Mouse (Mus musculus) cerebellum, adult 9-10 months (tissue): Measurements from ENCODE around the gene Akap9.
A peak's percentile ranks its signal among the peaks of the same experiment; 100 is the strongest.
"Not testable (repeated sequence)": the region's sequence is repeated elsewhere in the genome, so short reads cannot be mapped to it uniquely, and the experiment has no call there.

Source experiments
- DNase-seq: peaks from one replicate; pipeline ENCODE4 v3.0.0; 2022

The Akap9 gene

GRCm38 (mm10) chr5:4040922-4041321 is 113.1 kb downstream of the Akap9 start:
- no peak for DNase-seq

GRCm38 (mm10) chr5:4060313-4060712 is 132.5 kb downstream of the Akap9 start:
- DNase-seq = no peak

DNA sequence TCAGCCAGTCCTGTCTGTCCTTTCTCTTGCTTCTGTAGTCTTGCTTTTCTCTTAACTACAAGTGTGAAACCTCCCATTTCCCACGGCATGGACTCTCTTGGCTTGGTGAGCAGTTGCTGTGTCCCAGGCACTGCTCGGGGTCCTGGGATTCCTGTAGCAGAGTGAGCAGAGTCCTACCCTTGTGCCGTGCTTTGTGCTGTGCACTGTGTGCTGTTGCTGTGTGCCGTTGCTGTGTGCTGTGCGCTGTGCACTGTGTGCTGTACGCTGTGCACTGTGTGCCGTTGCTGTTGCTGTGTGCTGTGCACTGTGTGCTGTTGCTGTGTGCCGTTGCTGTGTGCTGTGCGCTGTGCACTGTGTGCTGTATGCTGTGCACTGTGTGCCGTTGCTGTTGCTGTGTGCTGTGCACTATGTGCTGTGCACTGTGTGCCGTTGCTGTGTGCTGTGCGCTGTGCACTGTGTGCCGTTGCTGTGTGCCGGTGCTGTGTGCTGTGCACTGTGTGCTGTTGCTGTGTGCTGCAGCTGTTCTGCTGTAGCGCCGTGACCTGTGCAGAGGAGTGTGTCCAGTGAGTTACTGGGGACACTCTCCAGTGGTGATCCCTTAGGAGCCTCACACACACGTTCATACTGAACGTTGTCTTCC is 138.7 kb downstream of the Akap9 start:
- no peak for DNase-seq

DNA sequence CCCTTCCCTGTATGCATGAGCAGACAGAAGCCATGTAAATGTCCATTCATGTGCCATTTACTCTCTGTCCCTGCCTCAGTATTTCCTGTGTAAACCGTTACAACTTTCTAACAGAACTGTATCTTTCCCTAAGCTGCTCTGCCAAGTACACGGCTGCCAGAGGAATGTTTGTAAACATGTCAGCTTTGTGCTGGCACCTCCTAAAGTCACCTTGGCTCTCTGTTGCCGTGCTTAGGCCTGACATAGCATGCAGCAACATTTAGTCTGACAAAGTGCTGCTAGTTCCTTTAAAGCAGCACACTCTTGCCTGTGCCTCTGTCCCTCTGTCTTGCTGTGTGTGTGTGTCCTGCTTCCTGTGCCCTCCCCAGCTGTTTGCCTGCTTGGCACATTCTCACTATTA is 139.3 kb downstream of the Akap9 start:
- no peak for DNase-seq

DNA sequence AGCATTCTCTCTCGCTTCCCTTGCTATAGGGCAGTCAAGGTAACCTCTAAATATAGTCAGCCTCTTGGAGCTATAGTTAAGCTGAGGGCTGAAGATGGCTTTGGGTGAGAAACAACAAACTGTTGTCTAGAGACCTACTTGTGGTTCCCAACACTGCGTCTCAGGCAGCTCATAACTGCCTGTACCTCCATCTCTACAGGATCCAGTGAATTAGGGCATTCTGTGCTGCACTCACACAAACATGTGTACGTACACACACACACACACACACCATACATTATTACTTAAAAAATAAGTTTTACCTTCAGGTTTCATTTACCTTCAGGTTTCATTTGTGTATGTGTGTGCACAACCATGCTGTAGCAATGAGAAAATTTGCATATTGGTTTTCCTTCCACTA is 151.2 kb downstream of the Akap9 start:
- DNase-seq = no peak

- DNase-seq = no peak
These were observed 153.0 kb downstream of the Akap9 start for GRCm38 (mm10) chr5:4080861-4081260.

GRCm38 (mm10) chr5:4081513-4081912 is 153.7 kb downstream of the Akap9 start:
- no peak for DNase-seq

- no peak for DNase-seq
These were observed 157.1 kb downstream of the Akap9 start for GRCm38 (mm10) chr5:4084948-4085347.

GRCm38 (mm10) chr5:4086309-4086708 is 158.5 kb downstream of the Akap9 start:
- DNase-seq = no peak

DNA sequence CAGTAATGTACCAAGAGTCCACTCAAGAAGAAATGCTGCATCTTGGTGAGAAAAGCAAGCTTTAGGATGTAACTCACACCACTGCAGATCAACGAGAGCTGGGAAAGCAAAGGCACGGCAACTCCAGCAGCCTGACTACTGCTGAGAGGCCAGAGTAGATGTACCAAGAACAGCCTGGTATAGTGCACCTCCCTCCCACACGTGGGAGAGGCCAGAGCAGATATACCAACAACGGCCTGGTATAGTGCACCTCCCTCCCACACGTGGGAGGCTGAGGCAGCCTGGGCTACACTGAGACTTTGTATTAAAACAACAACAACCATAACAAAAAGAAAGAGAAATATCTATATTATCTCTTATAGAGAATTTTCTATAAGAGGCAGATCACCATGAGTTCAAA is 160.3 kb downstream of the Akap9 start:
- no peak for DNase-seq

- no peak for DNase-seq
These were observed 166.6 kb downstream of the Akap9 start for GRCm38 (mm10) chr5:4094471-4094870.

- DNase-seq = no peak
These were observed 173.2 kb downstream of the Akap9 start for GRCm38 (mm10) chr5:4101031-4101430.

DNA sequence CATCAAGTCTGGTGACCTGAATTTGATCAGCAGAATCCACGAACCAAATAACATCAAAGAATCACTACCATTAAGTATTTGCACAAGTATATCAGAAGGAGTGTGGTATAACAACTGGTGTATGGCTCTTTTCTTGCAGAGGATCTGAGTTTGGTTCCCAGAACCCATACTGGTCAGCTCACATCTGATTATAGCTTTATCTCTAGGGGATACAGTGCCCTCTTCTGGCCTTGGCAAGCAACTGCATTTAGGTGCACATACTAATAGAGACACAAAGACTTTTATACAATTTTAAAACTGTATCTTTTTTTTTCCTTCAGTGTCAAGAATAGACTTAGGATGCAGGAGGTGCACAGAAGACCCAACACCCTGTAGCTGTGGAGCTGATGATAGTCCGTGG is 173.9 kb downstream of the Akap9 start:
- DNase-seq = no peak

DNA sequence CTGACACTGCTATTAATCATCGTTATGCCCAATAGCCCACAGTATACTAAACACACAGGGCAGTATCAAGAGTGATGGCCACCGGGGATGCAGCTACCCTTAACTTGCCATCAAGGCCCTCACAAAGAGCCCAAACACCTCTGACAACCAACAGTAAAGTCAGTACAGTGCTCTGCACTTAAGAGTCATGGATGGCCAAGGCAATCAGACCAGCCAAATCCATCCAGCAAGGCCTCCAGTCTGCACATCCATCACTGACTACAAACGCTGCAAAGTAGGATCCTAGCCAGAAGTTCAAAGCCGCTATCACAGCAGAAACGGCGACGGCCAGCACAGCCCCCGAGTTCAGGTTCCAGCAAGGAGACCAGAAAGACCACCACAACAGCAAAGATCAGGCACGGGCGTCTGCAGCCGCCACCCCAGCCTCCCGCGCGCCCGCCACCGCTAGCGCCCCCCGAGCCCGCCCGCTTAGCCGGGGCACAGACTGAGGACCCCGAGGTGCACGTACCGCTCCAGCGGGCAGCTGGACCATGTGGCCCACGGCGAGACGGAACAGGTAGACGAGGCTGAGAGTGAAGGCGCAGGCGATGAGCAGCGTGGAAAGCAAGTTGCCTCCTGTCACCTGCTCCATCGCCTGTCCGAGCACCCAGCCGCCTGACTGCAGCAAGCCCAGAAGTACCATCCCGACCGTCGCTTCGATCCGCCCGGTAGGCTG is 175.9 kb downstream of the Akap9 start:
- DNase-seq = peak; percentile 55

DNA sequence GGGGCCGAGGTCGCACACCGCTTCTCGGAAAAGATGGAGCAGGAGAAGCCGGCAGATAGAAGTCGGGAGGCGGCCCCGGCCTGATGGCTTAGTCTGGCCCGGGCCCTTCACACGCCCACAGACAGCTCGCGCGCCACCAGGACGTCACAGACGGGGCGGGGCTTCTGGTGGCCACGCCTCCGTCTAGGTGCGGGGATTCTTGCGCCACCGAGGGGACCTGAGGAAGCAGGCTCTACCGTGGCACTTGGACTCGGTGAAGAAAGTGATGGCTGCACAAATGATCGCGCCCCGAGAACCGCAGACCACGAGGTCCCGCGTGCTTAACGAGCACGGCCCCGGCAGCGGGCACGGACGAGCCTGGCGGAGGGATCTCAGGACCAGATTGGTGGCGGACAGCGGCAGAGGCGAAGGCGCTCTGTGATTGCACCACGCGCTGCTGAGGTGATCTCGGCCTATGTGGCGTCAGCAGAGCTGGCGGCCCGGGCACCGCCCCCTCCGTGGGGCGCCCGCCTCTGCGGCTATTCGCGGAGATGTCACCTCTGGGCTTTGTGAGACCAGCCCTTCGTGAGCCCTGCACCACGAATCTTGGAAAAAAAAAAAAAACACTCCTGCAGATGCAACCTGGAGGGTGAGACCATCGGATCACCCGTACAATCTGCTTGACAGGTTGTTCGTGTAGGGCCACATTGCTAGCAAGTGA is 176.6 kb downstream of the Akap9 start, which contains the start of gene Cyp51:
TSS of gene Cyp51 (minus strand) at position 406 of the 700 bp plus-strand sequence.
- peak; percentile 92 for DNase-seq

GRCm38 (mm10) chr5:4105651-4106186 is 177.9 kb downstream of the Akap9 start:
- peak; percentile 39 for DNase-seq

- DNase-seq = not testable (repeated sequence)
These were observed 179.2 kb downstream of the Akap9 start for GRCm38 (mm10) chr5:4107056-4107455.

- no peak for DNase-seq
These were observed 184.8 kb downstream of the Akap9 start for GRCm38 (mm10) chr5:4112570-4113098.
